Mouse (Mus musculus) lung, postnatal 14 days (tissue): ENCODE measurements around the gene Cct5.
"Not testable (repeated sequence)": the region's sequence is repeated elsewhere in the genome, so short reads cannot be mapped to it uniquely, and the experiment has no call there.

ENCODE experiments used
- DNase-seq: peaks from one replicate; pipeline ENCODE4 v3.0.0; 2021

The Cct5 gene

DNA sequence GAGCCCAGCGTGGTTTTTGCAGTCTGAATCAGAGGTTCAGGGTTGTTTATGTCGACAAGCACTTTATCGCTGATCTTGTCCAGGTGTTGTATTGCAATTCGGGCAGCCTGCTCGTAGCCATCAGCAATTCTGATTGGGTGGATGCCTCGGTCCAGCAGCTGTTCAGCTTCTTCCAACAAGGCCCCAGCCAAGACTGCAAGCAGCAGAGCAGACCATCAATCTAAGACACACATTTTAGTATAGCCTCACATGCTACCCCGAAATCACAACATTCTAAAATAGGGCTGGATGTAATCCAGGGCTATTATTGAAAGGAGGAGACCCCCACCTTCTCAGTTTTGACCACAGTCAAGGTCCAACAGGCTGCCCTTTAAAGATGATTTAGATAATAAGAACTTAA is 6.0 kb downstream of the Cct5 start:
- DNase-seq = no peak

- DNase-seq = no peak
Measured at GRCm38 (mm10) chr15:31594260-31594659, 7.3 kb downstream of the Cct5 start.

- no peak for DNase-seq
Measured at GRCm38 (mm10) chr15:31592531-31592930, 9.1 kb downstream of the Cct5 start.

- DNase-seq = no peak
Measured at GRCm38 (mm10) chr15:31590176-31590575, 11.4 kb downstream of the Cct5 start.

GRCm38 (mm10) chr15:31588989-31589640 is 12.5 kb downstream of the Cct5 start:
- no peak for DNase-seq

- DNase-seq = no peak
Measured at GRCm38 (mm10) chr15:31587789-31588188, 13.8 kb downstream of the Cct5 start.

DNA sequence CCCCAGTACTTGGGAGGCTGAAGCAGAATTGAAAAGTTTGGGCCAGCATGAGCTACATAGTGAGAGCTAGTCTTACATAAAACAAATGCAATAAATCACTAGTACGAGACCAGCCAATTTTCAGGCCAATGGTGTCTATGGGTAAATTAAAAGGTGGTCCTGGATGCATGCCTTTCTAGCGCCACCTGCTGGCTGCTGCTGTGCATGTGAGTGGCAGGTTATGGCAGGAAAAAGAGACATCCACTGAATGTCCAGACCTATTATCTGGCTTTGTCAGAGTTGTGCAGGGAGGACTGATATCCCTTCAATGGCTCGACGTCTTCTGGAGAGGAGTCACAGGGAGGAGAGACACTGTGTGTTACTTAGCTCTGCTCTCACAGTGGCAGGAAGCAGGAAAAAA is 15.1 kb downstream of the Cct5 start:
- DNase-seq = peak; percentile 92

DNA sequence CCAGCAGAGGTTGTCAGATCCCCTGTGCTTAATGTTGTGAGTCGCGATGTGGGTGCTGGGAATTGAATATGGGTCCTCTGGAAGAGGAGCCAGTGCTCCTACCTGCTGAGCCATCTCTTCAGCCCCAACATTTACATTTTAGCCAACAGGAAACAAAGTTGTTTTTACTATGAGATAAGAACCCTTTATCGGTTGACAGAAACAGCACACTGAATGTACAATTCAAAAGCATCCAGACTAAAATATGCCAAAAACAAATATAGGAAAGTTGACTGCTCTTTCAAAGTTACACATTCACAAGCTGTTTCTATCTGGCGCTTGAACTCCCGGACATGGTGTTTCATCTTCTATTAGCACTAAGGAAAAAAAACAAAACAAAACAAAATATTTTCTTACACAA is 15.5 kb downstream of the Cct5 start:
- no peak for DNase-seq

DNA sequence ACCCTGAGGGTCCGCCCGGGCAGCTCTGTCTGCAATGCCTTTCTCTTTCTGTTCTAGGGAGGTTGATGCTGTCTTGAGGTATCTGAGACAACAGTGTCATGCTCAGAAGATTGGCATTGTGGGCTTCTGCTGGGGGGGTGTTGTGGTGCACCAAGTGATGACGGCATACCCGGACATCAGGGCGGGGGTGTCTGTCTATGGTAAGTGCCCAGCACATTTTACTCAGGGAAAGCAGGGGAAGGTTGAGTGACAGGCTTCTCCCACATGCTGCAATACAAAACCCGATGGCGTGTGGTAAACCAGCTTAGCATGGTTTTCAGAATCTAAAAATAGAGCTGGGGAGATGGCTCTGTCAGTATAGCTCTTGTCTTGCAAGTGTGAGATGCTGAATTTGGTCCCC is 16.4 kb downstream of the Cct5 start:
- DNase-seq = no peak

DNA sequence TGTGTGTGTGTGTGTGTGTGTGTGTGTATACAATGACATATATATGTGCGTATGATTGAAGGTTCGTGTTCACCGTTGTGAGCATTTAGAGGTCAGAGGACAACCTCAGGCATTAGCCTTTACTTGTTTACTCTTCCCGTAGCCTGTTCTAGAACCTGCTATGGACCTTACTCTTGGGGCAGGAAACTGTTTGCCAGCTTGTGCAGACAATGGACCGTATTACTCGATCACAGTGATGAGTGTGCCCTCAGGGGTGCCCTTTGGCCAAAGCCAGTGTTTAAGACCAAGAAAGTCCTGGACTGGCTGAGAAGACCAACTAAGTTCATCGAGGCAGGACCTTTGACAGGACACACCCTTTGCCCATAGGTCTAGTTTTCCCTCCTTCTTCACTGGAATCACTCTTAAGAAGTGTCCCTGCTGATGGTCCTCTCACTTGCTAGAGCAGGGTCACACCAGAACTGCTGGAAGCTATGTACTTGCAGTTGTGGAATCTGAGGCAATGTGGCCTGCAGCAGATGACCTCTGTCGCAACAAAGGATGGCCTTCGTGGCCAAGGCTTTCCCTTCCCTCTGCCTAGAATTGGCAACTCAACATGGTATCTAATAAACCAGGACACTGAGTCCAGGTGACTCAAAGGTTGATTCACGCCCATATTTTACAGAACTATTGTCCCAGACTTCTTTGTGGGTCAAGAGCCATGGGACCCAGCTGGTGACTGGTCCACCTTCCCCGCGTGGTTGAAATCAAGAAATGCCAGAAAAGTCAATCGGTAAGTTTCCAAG is 18.1 kb downstream of the Cct5 start:
- DNase-seq = no peak

DNA sequence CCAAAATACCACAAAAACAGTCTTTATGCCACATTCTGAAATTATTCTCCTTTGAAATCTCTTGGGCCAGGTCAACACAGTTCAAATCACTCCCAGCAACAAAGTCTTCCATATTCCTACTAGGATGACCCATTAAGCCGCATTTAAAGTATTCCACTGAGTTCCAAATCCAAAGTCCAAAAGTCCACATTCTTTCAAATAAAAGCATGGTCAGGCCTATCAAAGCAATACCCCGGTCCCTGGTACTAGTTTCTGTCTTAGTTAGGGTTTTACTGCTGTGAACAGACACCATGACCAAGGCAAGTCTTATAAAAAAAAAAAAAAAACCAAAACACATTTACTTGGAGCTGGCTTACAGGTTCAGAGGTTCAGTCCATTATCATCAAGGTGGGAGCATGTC is 20.5 kb downstream of the Cct5 start:
- not testable (repeated sequence) for DNase-seq

DNA sequence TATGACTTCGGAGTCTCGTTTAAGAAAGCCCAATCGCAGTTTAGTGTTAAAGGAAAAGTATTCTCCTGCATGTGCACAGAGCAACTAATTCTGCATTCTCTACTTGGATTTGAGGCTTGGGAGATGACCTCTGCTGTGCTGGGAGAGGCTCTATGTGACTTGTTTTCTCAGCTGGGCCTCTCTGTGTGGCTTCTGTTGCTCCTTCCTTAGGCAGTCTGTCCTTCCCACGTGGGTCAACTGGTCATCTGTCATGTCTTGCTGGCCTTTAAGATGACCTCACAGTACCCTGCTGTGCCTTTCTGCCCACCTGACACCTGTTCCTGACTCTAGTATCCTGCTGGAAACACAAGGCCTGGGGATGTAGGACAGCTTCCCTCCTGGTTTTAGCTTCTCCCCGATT is 25.5 kb downstream of the Cct5 start:
- no peak for DNase-seq

- DNase-seq = no peak
Measured at GRCm38 (mm10) chr15:31573692-31574091, 27.9 kb downstream of the Cct5 start.

- no peak for DNase-seq
Measured at GRCm38 (mm10) chr15:31573287-31573686, 28.3 kb downstream of the Cct5 start.

DNA sequence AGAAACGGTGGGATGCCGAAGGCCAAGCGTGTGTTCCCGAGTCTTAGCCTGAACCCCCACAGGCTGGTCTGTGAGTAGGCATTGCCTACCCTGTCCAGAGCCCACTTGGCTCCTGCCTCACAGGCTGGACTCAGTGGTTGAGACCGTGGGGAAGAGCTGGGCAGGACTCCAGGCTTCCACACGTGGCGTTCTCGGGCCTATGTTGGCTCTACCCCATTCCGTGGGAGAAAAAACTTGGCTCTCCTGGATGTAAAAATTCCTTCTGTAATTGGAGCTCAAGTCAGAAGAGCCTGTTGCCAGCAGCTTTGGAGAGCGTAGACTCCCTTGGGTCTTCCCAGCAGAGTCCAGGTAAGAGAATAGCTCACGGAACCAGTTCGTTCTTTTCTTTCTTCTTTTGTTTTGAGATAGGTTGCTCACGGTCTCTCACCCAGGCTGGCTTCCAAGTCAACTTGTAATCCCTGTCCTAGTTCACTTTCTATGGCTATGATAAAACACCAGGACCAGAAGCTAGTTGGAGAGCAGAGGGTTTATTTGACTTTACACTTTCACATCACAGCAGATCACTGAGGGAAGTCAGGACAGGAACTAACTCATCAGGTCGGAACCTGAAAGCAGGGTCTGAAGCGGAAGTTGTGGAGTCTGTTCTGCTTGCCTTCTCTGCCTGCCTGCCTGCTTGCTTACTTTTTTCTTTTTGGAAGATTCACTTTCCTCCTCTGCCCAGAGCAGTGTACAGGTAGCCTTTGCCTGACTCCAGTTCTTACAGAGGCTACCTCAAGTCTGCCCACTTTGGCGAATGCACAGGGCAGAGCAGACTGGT is 29.5 kb downstream of the Cct5 start:
- no peak for DNase-seq

- DNase-seq = no peak
Measured at GRCm38 (mm10) chr15:31570959-31571358, 30.6 kb downstream of the Cct5 start.

DNA sequence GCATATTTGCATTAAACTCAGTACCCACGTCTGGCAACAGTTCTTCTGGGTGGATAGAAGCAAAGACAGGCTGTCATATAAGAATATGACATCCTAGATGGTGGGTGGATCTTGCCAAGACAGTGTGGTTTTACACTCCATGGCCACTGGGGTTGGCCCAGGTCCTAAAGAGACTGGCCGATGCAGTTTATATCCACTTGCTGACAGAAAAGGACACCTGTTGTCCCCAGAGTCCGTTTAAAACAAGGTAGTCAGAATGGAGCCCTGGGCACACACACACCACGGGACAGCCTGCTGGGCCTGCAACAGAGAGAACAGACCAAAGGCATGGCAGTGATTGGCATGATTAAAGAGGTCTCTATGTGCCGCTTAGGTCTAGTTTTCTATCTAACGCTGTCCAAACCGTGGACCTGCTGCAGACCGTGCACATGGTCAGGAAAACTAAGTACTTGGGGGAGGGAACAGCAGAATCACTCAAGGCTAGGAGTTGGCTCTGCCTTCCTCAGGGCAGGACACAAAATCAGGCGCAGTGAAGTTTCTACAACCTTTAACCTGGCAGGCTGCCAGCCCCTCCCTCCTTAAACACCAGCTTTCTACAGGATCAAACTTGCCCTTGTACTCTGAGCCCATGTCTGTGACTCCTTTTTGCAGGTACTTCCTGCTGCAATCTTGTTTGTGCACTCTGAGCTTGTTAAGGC is 32.1 kb downstream of the Cct5 start:
- peak; percentile 28 for DNase-seq

DNA sequence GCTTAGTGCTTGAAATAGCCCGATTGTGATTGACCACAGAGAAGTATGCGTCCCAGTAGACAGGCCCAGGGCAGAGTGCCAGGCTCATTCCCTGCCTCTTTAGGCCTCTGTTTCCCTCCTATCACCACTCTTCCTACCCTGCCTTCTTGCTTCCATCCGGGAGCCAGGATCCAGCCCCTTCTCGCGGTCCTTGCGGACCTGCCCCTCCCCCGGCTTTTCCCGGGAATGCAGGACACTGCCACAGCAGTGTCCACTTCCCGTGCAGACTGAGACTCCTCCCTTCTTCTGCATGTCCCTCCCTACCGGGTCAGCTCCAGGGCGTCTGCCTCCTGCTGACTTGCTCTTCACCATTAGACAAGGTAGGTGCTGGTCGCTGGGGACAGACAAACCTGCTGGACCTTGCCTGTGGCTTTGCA is 33.0 kb downstream of the Cct5 start:
- peak; percentile 60 for DNase-seq

GRCm38 (mm10) chr15:31567431-31567830 is 34.2 kb downstream of the Cct5 start:
- no peak for DNase-seq

DNA sequence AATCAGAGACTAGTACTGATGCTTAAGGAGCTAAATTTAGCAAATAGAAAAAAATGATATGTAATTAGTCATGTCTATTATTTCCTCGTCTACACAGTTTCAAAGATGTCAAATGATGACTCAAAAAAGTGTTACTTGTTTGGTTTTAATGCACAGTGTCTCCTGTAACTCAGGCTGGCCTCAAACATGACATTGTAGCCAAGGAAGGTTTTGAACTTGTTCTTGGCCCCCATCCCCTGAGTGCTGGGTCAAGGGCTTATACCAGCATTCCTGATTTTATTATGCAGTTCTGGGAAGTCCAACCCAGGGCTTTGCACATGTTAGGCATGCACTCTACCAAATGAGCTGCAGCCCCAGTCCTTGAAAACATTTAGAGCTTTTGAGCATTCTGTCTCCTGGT is 35.8 kb downstream of the Cct5 start:
- DNase-seq = no peak

- no peak for DNase-seq
Measured at GRCm38 (mm10) chr15:31565184-31565583, 36.4 kb downstream of the Cct5 start, which contains the start of gene Cmbl. Gene Cmbl (plus strand): TSS chr15:31565389.

DNA sequence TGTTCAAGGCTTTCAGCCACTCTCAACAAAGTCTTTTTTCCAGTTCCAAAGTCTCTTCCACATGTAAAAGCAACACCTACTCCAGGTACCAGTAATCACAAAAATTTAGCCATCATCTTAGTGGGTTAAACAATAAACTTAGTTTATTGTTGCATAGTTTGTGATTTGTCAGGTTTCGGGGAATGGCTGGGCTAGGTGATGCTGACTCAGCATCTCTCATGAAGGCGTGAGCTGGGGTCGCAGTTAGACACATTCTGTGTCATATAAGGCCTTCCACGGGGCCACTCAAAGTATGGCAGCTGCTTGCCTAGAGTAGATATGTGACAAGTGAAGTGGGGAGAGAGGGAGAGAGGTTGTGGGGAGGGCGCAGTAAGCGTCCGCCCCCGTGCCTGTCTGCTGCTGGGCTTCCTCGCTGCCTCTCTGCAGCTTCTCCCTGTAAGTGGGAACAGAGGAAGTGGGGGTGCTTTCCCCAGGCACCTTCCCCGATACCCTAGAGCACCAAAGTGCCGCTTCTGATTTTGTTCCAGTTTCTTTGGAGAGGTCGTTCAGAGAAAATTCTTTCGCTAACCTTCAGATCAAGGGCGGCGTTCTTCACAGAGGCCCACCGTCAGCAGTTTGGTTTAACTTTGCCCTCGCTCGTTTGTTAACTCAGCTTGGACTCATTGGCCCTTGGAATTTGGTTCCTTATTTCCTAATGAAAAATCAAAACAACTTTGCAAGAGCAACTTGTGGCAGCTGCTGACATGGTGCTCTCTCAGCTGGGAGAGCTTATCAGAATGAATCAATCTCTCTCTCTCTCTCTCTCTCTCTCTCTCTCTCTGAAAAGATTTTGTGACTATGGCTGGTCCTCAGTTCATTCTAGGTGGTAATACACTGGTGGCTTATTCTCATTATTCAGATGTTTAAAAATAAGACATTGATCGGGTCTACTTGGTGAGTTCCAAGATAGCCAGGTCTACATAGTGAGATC is 37.7 kb downstream of the Cct5 start:
- DNase-seq = peak; percentile 21
